ENCODE assay signal across 10 mouse cellular contexts in genomic region chr2:69612237-69612636, GRCm38 (mm10). TPM values are rescaled to one million over a fixed set of nuclear protein-coding genes. Genes with fewer than 3 reads are reported as not detected.
DNase-seq lines count a peak whose midpoint lies in the region; ATAC-seq and TF ChIP-seq lines count a peak whose summit lies in the region.
"Had no signal": no experiment of that assay in that cellular context is flagged by ENCODE, and none has a peak within 500 bp of the region (broad histone marks: within the 10 kb centered on the region; RNA-seq: fewer than 3 reads in every experiment).

No protein-coding gene starts in this region.

- peak; percentile 54; the same call in 1 of the 2 replicates for ATAC-seq in lung, embryonic 14.5 days (ENCODE audit: insufficient read depth)
- ATAC-seq in lung, postnatal 0 days, result no peak; the same call in 1 of the 2 replicates
- ATAC-seq in embryonic facial prominence, embryonic 14.5 days (ENCODE audit: low read depth), result no peak
- ATAC-seq: Patski had no signal

- no peak overlapping the region for H3K4me3 ChIP-seq in lung, embryonic 14.5 days (ENCODE audit: low read depth, low read length)
- H3K4me3 ChIP-seq in lung, postnatal 0 days (ENCODE audit: low read depth, low read length), result no peak overlapping the region
- H3K4me3 ChIP-seq in embryonic facial prominence, embryonic 14.5 days (ENCODE audit: low read depth, low read length), result no peak overlapping the region
- no peak overlapping the region for H3K4me3 ChIP-seq in limb, embryonic 10.5 days
- H3K4me3 ChIP-seq: embryonic facial prominence, embryonic 15.5 days had no signal

- no peaks in the 10 kb centered on the region for H3K27me3 ChIP-seq in lung, embryonic 14.5 days (ENCODE audit: insufficient read depth, low read length)
- H3K27me3 ChIP-seq in lung, postnatal 0 days (replicated peaks; ENCODE audit: insufficient read depth, low read length), result no peaks in the 10 kb centered on the region
- no peaks in the 10 kb centered on the region for H3K27me3 ChIP-seq in embryonic facial prominence, embryonic 14.5 days (replicated peaks; ENCODE audit: control insufficient read depth, insufficient read depth, low read length)
- H3K27me3 ChIP-seq in limb, embryonic 10.5 days (ENCODE audit: low read depth, poor library complexity, severe bottlenecking), result no peaks in the 10 kb centered on the region
- H3K27me3 ChIP-seq: embryonic facial prominence, embryonic 15.5 days; Patski had no signal

- no peak overlapping the region for H3K4me2 ChIP-seq in lung, embryonic 14.5 days
- H3K4me2 ChIP-seq in lung, postnatal 0 days (replicated peaks; ENCODE audit: low read depth, low read length), result no peak overlapping the region
- H3K4me2 ChIP-seq in embryonic facial prominence, embryonic 14.5 days (ENCODE audit: low read depth, low read length), result 0 out of 2 replicates have a peak overlapping the region, but pooled peaks have one; percentile 10
- H3K4me2 ChIP-seq: embryonic facial prominence, embryonic 15.5 days had no signal

- peak; percentile 41 for DNase-seq in lung, embryonic 14.5 days
- no peak for DNase-seq in lung, postnatal 0 days (ENCODE audit: low spot score)
- DNase-seq in embryonic facial prominence, embryonic 14.5 days (ENCODE audit: low spot score), result peak; percentile 34
- DNase-seq in limb, embryonic 10.5 days (ENCODE audit: low spot score), result peak; percentile 57
- peak; percentile 87 for DNase-seq in yolk sac, embryonic 10.5 days (ENCODE audit: low spot score)
- DNase-seq in thymus, postnatal 4 days, result no peak
- DNase-seq in right cerebral cortex, postnatal 14 days, result no peak
- DNase-seq: heart, adult 18-20 months had no signal

- 4% methylated on average over 10 of the region's 10 CpGs for WGBS in lung, embryonic 14.5 days
- WGBS in lung, postnatal 0 days, result 10% methylated on average over 10 of the region's 10 CpGs
- 13% methylated on average over 10 of the region's 10 CpGs for WGBS in embryonic facial prominence, embryonic 14.5 days
- WGBS in limb, embryonic 10.5 days, result 6% methylated on average over 10 of the region's 10 CpGs

- H3K36me3 ChIP-seq in lung, embryonic 14.5 days (ENCODE audit: insufficient read depth), result no peaks in the 10 kb centered on the region
- H3K36me3 ChIP-seq in lung, postnatal 0 days (ENCODE audit: insufficient read depth, low read length), result no peaks in the 10 kb centered on the region
- no peaks in the 10 kb centered on the region for H3K36me3 ChIP-seq in embryonic facial prominence, embryonic 14.5 days (ENCODE audit: control insufficient read depth, insufficient read depth, low read length)
- H3K36me3 ChIP-seq in limb, embryonic 10.5 days, result no peaks in the 10 kb centered on the region
- H3K36me3 ChIP-seq: embryonic facial prominence, embryonic 15.5 days had no signal

- TF ChIP-seq EP300 in lung, postnatal 0 days (IDR thresholded peaks at IDR 0.05), result no peak

- no peak overlapping the region for H3K9ac ChIP-seq in lung, embryonic 14.5 days
- no peak overlapping the region for H3K9ac ChIP-seq in lung, postnatal 0 days (replicated peaks; ENCODE audit: low read depth)
- H3K9ac ChIP-seq in embryonic facial prominence, embryonic 14.5 days (ENCODE audit: low read depth, low read length), result no peak overlapping the region
- H3K9ac ChIP-seq: embryonic facial prominence, embryonic 15.5 days had no signal

- no peaks in the 10 kb centered on the region for H3K9me3 ChIP-seq in lung, embryonic 14.5 days (ENCODE audit: low read depth, low read length)
- no peaks in the 10 kb centered on the region for H3K9me3 ChIP-seq in lung, postnatal 0 days (ENCODE audit: low read length)
- no peaks in the 10 kb centered on the region for H3K9me3 ChIP-seq in embryonic facial prominence, embryonic 14.5 days (ENCODE audit: control insufficient read depth, low read length)
- H3K9me3 ChIP-seq in limb, embryonic 10.5 days (replicated peaks), result no peaks in the 10 kb centered on the region
- H3K9me3 ChIP-seq: embryonic facial prominence, embryonic 15.5 days had no signal

- no peak overlapping the region for H3K27ac ChIP-seq in lung, embryonic 14.5 days (ENCODE audit: low read depth)
- H3K27ac ChIP-seq in lung, postnatal 0 days (ENCODE audit: low read length), result no peak overlapping the region
- no peak overlapping the region for H3K27ac ChIP-seq in embryonic facial prominence, embryonic 14.5 days (replicated peaks; ENCODE audit: low read depth, low read length)
- no peak overlapping the region for H3K27ac ChIP-seq in limb, embryonic 10.5 days
- H3K27ac ChIP-seq: embryonic facial prominence, embryonic 15.5 days had no signal

- TF ChIP-seq CTCF in lung, embryonic 14.5 days (IDR thresholded peaks at IDR 0.05; ENCODE audit: low read depth), result no peak
- no peak for TF ChIP-seq CTCF in lung, postnatal 0 days (IDR thresholded peaks at IDR 0.05)

- H3K4me1 ChIP-seq in lung, embryonic 14.5 days (ENCODE audit: insufficient read depth), result peaks cover 5% of the 10 kb centered on the region; the same call in 1 of the 2 replicates
- H3K4me1 ChIP-seq in lung, postnatal 0 days (ENCODE audit: insufficient read depth, low read depth, low read length), result no peaks in the 10 kb centered on the region
- peaks cover 3% of the 10 kb centered on the region for H3K4me1 ChIP-seq in embryonic facial prominence, embryonic 14.5 days (ENCODE audit: control insufficient read depth, insufficient read depth, low read length)
- H3K4me1 ChIP-seq in limb, embryonic 10.5 days, result peaks cover 9% of the 10 kb centered on the region
- H3K4me1 ChIP-seq: embryonic facial prominence, embryonic 15.5 days had no signal

RNA-seq across cellular contexts. Expression of gene Lrp2, which starts 26.4 kb away (rescaled TPM):
- 1.1 and 1.5 TPM in 2 replicates for polyA plus RNA-seq in lung, embryonic 14.5 days (2014; fragmentation: Nextera tagmentation; extraction: Ambion mirVana)
- polyA plus RNA-seq in lung, postnatal 0 days (2015; fragmentation: Nextera tagmentation; extraction: Ambion mirVana), result 1.1 and 2.4 TPM in 2 replicates
- 0.63 and 1.3 TPM in 2 replicates for polyA plus RNA-seq in embryonic facial prominence, embryonic 14.5 days (2014; fragmentation: Nextera tagmentation; extraction: Ambion mirVana)
- 0.15 and 0.18 TPM in 2 replicates for polyA plus RNA-seq in limb, embryonic 10.5 days (2016; fragmentation: Nextera tagmentation; extraction: Ambion mirVana)

RNA-seq across cellular contexts. Expression of gene Bbs5, which starts 34.7 kb away (rescaled TPM):
- polyA plus RNA-seq in lung, embryonic 14.5 days (2014; fragmentation: Nextera tagmentation; extraction: Ambion mirVana), result 14.2 and 15.6 TPM in 2 replicates
- 13.4 and 13.9 TPM in 2 replicates for polyA plus RNA-seq in lung, postnatal 0 days (2015; fragmentation: Nextera tagmentation; extraction: Ambion mirVana)
- 16.4 and 16.6 TPM in 2 replicates for polyA plus RNA-seq in embryonic facial prominence, embryonic 14.5 days (2014; fragmentation: Nextera tagmentation; extraction: Ambion mirVana)
- 16.1 and 16.8 TPM in 2 replicates for polyA plus RNA-seq in limb, embryonic 10.5 days (2016; fragmentation: Nextera tagmentation; extraction: Ambion mirVana)

RNA-seq across cellular contexts. Expression of gene Klhl41, which starts 57.7 kb away (rescaled TPM):
- polyA plus RNA-seq in lung, embryonic 14.5 days (2014; fragmentation: Nextera tagmentation; extraction: Ambion mirVana), result 0.13 and 0.76 TPM in 2 replicates
- polyA plus RNA-seq in lung, postnatal 0 days (2015; fragmentation: Nextera tagmentation; extraction: Ambion mirVana), result 0.45 and 0.83 TPM in 2 replicates
- polyA plus RNA-seq in embryonic facial prominence, embryonic 14.5 days (2014; fragmentation: Nextera tagmentation; extraction: Ambion mirVana), result 25.5 and 34.1 TPM in 2 replicates
- polyA plus RNA-seq in limb, embryonic 10.5 days (2016; fragmentation: Nextera tagmentation; extraction: Ambion mirVana), result 0.30 and 1.1 TPM in 2 replicates

Comparison
In these comparisons a context has a peak if more than half of its experiments do, and no peak if none do; other contexts are left out.
1. DNase-seq: peak in lung, embryonic 14.5 days (single experiment), embryonic facial prominence, embryonic 14.5 days (single experiment), limb, embryonic 10.5 days (single experiment) and yolk sac, embryonic 10.5 days (single experiment); none in lung, postnatal 0 days (single experiment), thymus, postnatal 4 days (single experiment) and right cerebral cortex, postnatal 14 days (single experiment).
2. RNA of gene Klhl41, which starts 57.7 kb away (polyA plus RNA-seq): 25.5 to 34.1 TPM in embryonic facial prominence, embryonic 14.5 days; 0.30 to 1.1 TPM in limb, embryonic 10.5 days, 0.45 to 0.83 TPM in lung, postnatal 0 days and 0.13 to 0.76 TPM in lung, embryonic 14.5 days; every median in the first group is over 10 times any median in the second.